Mouse (Mus musculus): ENCODE data around the gene Dact3.

DNA sequence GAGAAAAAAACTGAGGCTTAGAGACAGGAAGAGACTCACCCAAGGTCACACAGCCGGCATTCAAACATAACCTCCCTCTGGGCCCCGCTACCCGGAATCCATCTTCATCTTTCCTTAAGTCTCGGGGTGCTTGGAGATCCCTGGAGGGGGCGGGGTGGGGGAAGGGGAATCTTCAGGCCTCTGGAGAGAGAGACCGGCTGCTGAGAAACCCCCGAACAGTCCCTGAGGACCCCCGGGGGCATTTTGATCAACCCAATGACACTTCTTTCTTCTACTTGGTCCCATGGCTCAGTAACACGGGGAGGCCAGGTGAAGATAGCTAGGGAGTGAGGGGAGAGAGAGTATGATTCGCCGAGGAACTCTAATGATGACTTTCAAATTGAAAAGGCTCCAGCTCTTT lies 889 bp downstream of the Dact3 start:
- TF ChIP-seq POLR2A (IDR thresholded peaks at IDR 0.05; ENCODE audit: borderline replicate concordance, control insufficient read depth, low read depth, low read length) = no peak
- TF ChIP-seq CTCF (IDR thresholded peaks at IDR 0.05; ENCODE audit: control insufficient read depth, insufficient read depth, low read length) = no peak

Data from bone marrow, adult 2 months (tissue).